Mouse (Mus musculus) megakaryocyte, embryonic 14.5 days (primary cell): Measurements from ENCODE around the gene Btbd3.

Experiments used
- FLI1 ChIP-seq: IDR thresholded peaks from 2 replicates; pipeline ENCODE4 v1.6.1; 2012; ENCODE audit warnings: low read length, inconsistent platforms, mixed read lengths
- GATA1 ChIP-seq: IDR thresholded peaks from 3 replicates; pipeline ENCODE4 v1.6.1; 2012; ENCODE audit warnings: mixed read lengths, low read length, inconsistent platforms, borderline replicate concordance

GRCm38 (mm10) chr2:138585930-138586329 is 329.6 kb downstream of the Btbd3 start:
- TF ChIP-seq GATA1 (no peak), FLI1 (no peak)
